Mouse (Mus musculus): ENCODE measurements around the gene Prmt3.
A peak's percentile ranks its signal among the peaks of the same experiment; 100 is the strongest.

The Prmt3 gene

DNA sequence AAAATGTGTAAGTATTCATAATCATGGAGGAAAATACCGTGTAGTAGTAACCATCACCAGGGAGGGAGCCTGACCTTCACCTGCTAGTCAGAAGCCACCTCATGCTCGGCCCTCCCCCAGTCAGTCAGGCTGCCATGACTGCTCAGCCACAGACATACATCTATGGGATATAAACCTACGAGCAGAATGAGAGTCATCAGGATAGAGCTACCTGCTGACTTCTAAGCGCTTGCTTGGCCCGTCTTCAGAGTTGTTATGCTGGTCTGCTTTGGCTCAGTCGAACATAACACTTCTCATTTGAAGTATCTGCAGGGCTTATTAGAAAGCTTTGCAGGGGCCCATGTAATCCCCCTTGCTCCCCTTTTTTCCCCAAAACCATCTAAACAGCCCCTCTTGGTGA, 25.4 kb downstream of the Prmt3 start:
- no peak for DNase-seq

DNA sequence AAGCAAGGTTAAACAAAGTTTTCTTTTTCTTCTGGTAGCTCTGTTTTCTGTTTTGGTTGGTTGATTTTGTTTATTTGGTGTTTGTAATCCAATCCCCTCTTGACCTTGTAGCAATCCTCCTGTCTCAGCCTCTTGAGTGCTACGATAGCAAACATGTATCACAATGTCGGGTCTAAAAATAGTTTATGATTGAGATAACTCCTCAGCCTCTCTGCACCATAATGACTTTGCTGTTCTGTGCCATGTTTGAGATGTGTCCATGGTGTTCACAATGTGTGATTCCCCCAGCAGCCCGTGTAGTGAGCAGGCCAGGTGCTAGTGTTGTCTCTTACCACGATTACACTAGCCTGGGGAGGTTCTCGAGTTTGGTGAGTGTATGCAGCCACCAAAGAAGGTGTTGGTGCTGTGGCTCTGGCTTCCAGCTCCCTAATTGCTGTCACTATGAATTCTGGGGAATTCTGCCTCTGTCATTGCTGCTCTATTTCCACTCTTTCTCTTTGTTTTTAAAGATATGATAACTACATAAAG, 26.6 kb downstream of the Prmt3 start:
- DNase-seq = no peak

DNA sequence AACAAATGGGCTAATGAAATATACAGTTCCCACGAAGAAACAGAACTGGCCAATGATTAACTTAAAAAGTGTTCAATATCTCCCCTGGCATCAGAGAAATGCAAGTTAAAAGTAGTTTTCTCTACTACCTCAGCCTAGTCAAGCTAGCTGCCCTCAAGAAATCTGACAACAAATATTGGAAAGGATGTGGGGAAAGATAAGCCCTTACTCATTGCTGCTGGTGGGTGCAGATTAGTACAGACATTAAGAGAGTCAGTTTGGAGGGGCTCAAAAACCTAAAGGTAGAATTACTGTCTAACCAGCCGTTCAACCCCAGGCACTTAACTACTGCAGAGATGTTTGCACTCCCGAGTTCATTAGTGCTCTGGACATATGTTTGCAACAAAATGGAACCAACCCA, 27.5 kb downstream of the Prmt3 start:
- no peak for DNase-seq

DNA sequence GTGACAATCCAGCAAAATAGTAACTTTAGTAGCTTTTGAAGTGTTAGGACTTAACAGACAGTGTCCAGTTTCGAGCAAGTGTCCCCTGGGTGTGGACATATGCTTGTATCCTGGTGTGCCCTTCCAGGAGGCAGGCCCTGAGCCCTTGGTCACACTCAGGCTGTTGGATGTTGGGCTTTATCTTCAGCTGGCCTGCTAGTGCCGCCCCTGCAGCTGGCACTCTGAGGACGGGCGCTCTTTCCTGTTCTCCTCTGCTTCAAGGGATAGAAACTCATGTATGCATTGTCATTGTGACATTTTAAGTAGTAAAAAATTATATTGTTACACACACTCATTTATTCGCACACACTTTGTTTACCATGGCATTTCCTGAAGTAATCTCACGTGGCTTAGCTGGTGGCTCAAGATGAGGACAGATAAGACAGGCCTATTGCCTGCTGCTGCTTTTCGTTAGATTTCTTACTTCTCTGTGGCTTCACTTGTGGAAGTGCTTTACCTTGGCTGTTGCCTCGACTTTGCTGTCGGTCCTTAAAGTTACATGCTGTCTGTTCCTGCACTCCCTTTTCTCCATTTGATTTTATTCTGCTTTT, 29.0 kb downstream of the Prmt3 start:
- DNase-seq = no peak

DNA sequence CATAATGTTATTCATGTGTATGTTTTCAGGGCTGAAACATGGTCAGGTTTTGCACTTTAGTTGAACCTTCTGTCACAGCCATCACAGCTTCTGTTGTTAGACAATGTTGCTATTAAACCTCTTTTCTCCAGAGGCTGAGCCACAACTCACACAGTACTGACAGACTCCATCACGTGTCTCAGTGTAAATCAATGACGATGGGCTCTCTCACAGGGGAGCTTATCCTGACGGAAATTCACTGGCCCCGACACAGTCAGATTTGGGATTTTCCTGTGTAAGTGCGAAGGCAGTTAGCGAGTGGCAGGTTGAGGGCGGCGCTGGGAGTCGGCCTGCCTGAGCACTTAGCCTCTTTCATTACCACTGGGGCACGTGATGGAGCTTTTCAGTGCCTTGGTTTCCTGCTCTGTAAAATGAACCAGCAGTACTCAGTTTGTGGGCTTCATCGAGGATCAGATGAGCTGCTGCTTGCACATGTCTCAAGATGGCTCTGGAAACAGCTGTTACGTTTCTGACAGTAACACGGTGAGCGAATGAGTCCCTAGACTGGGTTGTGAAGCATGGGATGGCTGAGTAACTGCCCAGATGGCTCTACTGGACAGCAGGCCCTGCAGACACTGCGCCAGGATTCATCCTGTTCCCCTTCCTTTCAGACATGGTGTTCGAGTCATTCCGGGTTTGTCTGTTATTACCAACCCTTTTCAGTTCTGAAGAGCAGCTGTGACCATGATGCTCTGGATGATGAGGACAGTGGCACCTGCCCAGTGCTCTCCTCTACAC, 29.9 kb downstream of the Prmt3 start:
- DNase-seq = no peak

DNA sequence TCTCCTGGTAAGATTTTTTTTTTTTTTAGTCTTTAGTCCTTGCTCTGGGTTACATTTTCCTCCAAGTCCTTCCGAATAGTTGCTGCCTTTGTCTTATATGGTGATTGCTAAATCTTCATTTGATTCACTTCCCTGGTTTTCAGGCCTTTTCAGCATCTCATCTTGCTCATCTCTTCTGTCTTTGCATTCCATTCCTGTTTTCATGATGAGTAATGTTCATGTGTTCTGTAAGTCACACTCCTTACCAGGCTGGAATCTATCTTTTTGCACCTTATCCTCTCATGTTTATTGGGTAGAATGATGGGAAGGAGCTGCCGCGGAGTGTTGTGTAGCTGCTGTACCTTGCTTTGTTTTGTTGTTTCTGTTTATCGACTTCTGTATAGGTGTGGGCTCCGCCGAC, 31.0 kb downstream of the Prmt3 start:
- no peak for DNase-seq

DNA sequence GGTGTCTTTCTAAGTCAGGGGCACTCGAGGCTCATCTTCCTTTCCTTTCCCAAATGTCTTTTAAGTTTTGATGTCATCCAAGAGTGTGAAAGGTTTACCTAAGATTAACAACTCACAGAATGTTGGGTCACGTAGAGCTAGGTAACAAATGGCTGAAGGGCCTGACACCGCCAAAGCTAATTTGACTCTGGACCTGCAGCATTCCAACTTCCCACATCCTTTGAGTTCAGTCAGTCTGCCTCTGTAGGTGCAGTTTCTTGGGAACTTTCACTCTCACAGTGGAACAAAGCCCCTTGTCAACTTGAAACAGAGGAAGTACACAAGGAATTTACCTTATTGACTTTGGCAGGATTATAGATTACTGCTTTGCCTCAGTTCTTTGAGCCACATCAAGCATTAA, 31.4 kb downstream of the Prmt3 start:
- DNase-seq = no peak

DNA sequence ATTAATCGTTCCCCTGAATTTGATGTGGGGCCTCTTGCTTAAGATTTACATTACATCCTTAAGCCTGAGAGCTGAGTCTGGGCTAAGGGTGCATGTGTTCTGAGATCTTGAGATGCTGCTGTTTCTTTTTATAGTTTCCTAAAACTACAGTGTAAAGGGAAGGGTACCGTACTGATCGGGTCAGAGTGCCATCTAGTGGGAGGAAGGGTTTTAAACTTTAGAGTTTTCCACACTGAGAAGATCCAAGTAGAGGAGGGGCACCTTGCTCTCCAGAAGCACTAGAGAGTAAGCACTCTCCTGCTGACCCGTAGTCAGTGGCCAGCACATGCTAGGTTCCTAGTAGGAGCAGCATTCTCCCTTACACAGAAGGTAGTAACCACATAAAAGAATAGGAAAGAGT, 33.2 kb downstream of the Prmt3 start:
- peak in 1 of 2 experiments; percentile 7 for DNase-seq

DNA sequence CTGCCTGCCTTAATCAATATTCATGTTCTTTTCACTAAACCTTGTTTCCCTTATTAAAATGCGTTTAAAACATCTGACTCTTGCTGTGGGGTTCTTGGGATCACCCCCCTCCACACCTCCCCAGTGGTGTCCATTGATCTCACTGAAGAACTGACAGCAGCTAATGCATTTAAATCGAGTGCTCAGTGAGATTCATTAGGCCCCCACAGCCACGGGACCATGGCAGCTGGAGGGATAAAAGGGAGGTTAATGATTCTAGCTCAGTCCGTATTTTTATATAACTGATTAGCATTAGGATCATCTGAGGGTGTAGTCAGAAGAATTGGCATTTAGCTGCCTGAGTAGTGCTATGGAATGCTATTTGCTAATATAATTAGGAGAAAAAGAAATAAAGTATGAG, 41.2 kb downstream of the Prmt3 start:
- DNase-seq = no peak

DNA sequence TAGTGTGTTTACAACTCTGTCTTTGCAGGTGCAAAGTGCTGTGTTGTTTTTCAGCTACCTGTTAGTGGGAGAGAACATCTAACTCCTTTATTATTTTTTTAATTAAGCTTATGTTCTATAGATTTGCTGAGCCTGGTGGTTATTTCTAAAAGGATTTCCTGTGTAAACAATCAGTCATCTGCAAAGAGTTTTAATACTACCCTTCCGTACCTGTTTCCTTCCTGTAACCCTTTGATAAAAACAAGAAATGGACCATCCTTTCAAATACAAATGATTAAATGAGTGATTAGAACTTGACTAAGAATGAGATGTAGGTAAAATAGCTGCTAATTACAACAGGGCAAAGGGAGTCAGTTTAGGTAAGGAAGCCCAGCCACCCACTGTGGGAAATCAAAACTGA, 43.2 kb downstream of the Prmt3 start:
- DNase-seq = no peak

DNA sequence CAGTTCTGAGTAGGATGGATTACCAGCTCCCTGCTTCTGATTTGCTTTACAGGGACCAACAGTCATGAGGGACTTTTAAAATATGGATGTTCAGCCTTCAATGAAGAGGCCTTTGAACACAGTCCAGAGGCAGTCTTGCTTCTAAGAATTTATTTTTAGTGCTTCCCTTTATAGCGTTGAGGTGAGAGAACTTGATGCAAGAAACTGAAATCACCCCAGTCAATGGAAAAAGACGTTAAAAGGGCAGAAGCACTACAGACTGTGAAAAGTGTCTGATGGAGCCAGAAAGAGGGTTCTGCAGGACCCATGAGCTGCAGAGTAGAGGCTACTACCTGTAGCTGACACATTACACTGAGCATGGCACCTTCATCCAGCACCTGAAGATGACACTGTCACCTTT, 43.9 kb downstream of the Prmt3 start:
- no peak for DNase-seq

DNA sequence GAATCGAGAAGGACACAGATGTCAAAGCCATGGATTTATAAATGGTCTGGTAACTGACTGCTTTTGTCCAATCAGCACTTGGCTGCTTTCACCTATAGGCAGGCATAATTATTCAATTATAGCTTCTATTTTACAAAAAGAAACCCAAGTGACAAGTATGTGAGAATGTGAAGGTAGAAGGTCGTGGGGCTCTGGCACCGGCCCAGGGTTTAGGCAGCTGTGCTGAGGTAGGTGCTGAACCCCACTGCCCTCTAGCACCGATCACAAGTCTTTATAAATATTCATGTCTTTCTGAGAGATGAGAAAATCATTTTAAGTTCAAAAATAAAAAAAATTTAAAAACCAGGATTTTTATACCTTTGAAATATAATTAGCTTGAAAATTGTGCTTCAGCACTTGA, 45.4 kb downstream of the Prmt3 start:
- DNase-seq = no peak

DNA sequence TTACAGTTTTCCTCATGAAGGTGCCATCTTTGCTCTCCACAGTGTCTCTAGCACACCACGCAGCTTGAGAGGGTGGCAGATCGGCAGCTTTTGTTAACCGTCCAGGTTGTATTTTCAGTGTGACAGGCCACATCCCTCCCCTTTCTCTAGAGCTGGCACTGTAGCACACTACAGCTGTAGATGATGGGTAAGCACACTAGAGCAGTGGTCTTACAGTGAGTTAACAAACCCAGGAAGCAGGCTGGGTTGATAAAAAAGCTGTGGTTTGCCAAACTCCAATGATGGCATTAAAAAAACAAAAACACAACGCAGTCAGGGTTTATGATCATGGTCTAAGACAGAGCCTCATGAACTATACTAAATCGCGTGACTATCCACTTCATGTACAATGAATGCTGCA, 45.9 kb downstream of the Prmt3 start:
- DNase-seq = no peak

DNA sequence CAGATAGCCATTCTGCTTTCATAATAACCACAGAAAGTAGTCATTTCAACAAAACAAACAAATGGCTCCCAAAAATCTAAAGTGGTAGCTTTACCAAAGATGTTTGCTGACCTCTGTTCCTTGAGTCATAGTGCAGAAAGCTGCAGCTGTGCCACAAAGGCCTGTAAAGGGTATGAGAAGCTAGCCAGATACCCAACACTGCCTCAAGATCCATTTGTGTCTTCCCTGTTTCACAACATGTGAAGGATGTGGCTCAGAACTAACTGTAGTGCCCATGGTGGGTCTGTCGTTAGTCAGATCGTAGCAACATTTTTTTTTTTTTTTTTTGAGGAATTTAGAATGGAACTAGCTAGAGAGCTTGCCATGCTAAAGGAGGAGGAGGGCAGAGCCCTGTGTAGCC, 46.4 kb downstream of the Prmt3 start:
- no peak for DNase-seq

DNA sequence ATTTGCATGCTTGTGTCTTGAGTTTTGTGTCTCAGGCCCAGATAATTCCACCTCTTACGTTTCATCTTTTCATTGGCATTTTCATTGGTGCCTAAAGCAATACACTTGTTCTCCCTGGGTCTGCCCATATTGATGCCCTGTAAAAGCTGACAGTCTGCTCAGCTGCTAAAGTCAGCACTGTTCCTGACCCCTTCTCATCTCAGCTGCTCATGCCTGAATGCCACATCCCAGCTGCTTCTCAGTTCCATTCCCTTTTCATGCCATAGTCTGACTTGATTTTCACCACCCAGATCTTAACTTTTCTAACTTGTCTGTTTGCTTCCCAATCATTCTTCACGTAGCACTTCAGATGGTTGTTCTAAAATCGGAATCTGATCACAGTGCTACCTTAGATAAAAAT, 47.3 kb downstream of the Prmt3 start:
- DNase-seq = no peak

DNA sequence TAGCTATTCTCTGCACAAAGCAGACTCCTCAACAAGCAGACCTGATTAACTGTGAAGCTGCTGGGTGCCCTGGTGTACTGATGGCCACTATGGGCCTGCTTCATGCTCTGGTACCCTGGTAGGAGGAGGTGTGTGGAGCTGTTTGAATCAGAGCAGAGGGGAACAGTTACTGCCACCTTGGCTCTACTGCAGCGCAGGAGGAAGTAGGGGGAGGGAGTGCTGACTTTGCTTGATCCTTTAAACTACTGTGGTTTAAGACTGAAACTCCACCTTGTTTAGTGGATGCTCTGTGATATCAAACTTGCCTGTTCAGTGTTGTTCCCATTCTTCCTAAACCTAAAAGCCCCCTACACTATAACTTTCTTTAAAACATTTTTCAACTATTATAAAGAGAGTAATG, 49.8 kb downstream of the Prmt3 start:
- no peak for DNase-seq

DNA sequence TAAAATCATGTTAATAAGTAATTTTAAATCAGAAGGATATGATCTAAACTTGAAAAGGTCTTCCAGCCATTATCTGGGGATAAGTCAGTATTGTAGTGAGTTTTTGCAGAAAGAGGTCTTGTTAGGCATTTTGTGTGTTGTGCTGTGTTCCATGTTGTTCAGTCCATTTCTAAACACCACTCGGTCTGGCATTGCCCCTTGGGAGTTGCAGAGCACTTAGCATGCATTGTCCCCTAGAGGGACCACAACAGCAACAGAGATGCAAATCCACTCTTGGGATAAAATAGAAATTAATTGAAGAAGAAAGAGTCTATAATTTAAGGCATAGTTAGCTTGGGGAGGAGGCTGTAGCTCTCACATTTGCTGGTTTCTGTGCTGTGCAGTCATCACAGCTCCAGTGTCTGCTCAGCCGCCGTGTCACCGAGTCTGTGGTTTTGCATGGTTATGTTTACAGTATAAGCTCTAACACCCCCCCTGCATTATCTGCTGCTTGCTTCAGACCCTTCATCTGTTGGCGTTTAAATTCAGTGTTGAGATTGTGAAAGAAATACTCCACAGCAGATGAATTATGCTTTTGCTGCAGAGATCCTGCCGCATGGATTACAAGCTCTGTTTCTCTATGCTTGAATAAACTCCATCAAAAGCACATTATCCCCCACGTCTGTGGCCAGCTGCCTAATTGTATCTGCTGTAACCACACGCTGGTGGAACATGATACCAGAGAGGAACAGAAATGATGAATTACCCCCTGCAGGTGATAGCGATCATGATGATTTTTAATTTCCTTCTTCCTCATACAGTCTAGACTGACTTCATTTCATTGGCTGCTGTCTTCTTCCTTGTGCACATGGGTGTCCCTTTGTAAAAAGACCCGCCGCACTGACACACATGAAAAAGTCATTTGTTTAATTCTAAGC, 64.5 kb downstream of the Prmt3 start:
- no peak for DNase-seq

DNA sequence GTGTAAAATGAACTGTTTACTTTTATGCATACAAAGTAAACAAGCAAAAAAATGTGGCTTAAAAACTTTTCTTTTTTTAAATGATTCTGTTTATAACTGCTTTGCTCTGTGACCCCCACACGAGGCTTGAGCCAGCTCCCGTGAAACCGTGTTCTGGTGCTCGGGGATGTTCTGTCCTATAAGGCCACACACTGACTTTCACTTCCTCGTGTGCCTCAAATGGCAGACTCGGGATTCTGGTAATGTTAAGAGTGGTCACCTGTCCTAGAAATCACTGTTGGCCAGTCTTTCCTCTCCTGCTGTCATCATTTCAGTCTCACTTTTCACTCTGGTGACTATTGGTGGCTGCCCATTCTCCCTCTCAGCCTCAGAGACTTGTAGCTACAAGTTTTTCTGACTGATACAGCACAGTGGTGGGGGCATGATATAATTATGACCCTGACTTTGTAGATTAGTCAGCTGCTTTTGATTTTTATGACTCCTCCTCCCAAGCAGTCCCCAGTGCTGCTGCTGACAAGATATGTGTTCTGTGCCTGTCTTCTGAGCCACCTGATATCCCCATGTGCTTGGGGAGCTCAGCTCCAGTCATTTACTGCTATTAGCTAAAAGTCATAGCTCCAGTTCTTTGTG, 65.3 kb downstream of the Prmt3 start:
- no peak for DNase-seq

DNA sequence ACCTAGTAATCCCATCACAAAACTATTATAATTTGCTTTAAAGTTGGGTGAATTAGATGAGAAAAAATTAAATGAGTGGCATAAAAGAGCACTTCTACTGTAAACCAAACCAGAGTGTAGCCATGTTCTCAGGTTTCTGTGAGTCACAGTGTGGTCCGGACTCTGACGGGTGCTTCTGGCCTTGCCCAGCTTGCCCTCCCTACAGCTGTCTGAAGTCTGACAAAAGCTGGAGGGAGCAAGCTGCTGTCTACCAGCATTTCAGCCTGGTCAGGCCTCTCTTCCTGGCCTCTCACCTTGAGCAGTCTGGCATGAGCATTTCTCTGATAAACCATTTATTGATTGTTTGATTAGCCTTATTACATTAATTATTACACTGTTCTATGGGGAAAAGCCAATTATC, 69.8 kb downstream of the Prmt3 start:
- DNase-seq = no peak

DNA sequence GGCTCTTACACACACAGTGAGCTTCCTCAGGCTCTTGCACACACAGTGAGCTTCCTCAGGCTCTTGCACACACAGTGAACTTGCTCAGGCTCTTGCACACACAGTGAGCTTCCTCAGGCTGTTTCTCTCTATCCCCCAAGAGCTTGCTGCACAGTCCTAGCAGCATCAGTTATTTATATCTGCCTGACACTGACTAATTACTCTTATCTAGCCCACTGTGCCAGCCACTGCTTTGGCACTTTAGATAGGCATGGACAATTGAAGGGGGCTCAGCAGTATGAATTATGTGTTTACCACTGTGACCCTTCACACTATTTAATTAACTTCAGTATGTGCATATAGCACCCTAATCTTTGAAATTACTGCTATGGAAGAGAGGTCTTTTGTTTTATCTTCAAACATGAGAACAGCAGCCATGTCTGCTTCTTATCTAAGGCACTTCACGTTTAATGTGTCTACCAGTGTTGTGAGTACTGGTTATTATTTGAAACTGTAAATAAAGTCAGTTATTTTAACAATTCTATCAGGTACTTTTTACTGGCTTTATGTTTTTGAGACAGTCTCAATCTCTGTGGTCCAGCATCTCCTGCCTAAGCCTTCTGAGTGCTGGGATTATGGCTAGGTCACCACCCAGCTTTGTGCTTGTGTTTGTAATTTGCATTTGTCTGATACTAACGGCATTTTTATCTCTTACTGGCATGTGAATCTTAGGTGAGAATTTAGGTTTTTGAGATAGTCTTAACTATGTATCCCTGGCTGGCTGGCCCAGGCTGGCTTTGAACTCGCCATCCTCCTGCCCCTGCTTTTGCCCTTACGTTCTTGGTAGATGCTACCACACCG, 75.4 kb downstream of the Prmt3 start:
- no peak for DNase-seq

DNA sequence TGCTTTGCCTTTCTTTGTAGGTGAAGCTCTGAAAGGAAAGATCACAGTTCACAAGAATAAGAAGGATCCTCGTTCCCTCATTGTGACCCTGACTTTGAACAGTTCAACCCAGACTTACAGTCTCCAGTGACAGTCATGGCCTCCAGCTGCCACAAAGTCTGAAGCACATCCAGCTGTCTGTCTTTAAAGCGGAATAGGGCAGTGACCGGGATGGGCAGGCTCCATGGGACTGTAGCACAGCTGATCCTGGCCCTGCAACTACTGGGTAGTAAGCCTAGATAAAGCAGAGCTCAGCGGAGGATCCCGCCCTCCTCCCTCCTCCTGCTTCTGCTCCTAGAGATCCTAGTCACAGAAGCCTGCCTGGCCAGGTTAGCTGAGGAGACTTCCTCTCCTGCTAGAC, 79.2 kb downstream of the Prmt3 start:
- DNase-seq = no peak

DNA sequence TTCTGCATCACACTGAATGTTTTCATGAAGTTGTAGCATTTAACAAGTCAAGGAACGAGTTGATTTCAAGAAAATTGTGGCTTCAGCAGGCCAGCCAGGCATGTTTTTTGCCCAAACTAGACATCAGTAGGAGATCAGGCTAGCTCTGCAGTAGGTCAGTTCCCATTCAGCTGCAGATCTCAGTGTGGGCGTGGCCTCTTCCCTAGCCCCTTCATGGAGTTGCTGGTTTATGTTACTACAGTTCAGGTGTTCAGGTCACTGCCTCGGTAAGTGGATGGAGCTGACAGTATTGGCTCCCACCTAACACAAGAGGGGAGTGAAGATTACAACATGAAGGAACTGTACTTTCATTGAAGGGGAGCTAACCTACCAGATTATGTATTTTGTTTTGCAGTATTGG, 80.1 kb downstream of the Prmt3 start:
- DNase-seq = no peak

Data from kidney, postnatal 25 days (tissue).